Mouse (Mus musculus) liver, embryonic 14.5 days (tissue): ENCODE data around the gene Actl11. TPM values are rescaled to one million over a fixed set of nuclear protein-coding genes. Genes with fewer than 3 reads are reported as not detected.
A peak's percentile ranks its signal among the peaks of the same experiment; 100 is the strongest.

Source experiments
- ATAC-seq: fragments of 200-750 bp; cut with Nextera tagmentation; 2 replicates; pipeline ENCODE4 v1.8.0; 2017; ENCODE audit warnings: moderate number of reproducible peaks, mild to moderate bottlenecking, moderate library complexity; ENCODE audit not compliant: insufficient read depth
- DNase-seq, 3 experiments: peaks; one replicate each; pipeline ENCODE4 v3.0.0-alpha.2; 2012 to 2013; ENCODE audit warnings: low read depth in 3 of 3, low spot score in 3 of 3
- H3K27ac ChIP-seq: fragments of 300-500 bp; sonication (generic); 2 replicates; pipeline ENCODE4 v1.5.1; 2014; ENCODE audit warnings: moderate library complexity, mild to moderate bottlenecking, control low read depth, inconsistent platforms
- H3K27me3 ChIP-seq: fragments of 300-500 bp; sonication (generic); 2 replicates; pipeline ENCODE4 v1.6.1; 2014; ENCODE audit warnings: mild to moderate bottlenecking, low read length, moderate library complexity; ENCODE audit not compliant: control insufficient read depth, insufficient read depth
- H3K36me3 ChIP-seq: fragments of 300-500 bp; sonication (generic); replicated peaks from 2 replicates; pipeline ENCODE4 v1.6.1; 2014; ENCODE audit warnings: low read depth; ENCODE audit not compliant: control insufficient read depth, insufficient read depth
- H3K4me1 ChIP-seq, 2 experiments: fragments of 200-500 bp in 1 of 2; fragments of 300-500 bp in 1 of 2; sonication (generic) in 1 of 2; replicated peaks; 2 replicates each; pipeline ENCODE4 v1.6.1; 2012 to 2014; ENCODE audit warnings: antibody characterized with exemption in 1 of 2, inconsistent platforms in 1 of 2, low read length in 1 of 2; ENCODE audit not compliant: control insufficient read depth in 2 of 2, insufficient read depth in 2 of 2
- H3K4me2 ChIP-seq: fragments of 300-500 bp; sonication (generic); 2 replicates; pipeline ENCODE4 v1.6.1; 2014; ENCODE audit warnings: low read depth, mild to moderate bottlenecking, control low read depth, moderate library complexity
- H3K4me3 ChIP-seq, 2 experiments: fragments of 200-500 bp in 1 of 2; fragments of 300-500 bp in 1 of 2; sonication (generic) in 1 of 2; 2 replicates each; pipeline ENCODE4 v1.5.1; 2012 to 2014; ENCODE audit warnings: low read depth in 2 of 2, low read length in 2 of 2, mild to moderate bottlenecking in 2 of 2, control low read depth in 1 of 2, inconsistent platforms in 1 of 2, moderate library complexity in 1 of 2; ENCODE audit not compliant: insufficient read depth in 1 of 2
- H3K9ac ChIP-seq: fragments of 300-500 bp; sonication (generic); replicated peaks from 2 replicates; pipeline ENCODE4 v1.6.1; 2014; ENCODE audit warnings: mild to moderate bottlenecking, control low read depth, moderate library complexity
- H3K9me3 ChIP-seq: fragments of 300-500 bp; sonication (generic); 2 replicates; pipeline ENCODE4 v1.6.1; 2016; ENCODE audit warnings: low read length, mixed read lengths; ENCODE audit not compliant: control insufficient read depth
- CTCF ChIP-seq: IDR thresholded peaks from 2 replicates; pipeline ENCODE4 v1.5.1; 2016; ENCODE audit warnings: antibody characterized with exemption, low read depth, control low read depth
- EP300 ChIP-seq: IDR thresholded peaks from 2 replicates; pipeline ENCODE4 v1.6.1; 2016; ENCODE audit warnings: antibody characterized with exemption, low read depth
- WGBS: fragments of 180-500 bp; shearing (Covaris S2); extraction: QIAGEN DNeasy Blood & Tissue Kit; methylation state at CpG from one replicate; pipeline ENCODE4 v1.1.7; 2014; ENCODE audit not compliant: insufficient replicate concordance; 5-methylcytosine and 5-hydroxymethylcytosine counted together
- polyA plus RNA-seq, 2 experiments: library from polyadenylated mRNA; depleted of rRNA in 1 of 2; stranded (reverse) in 1 of 2; unstranded in 1 of 2; fragments of >200 nt; fragmentation: Nextera tagmentation in 1 of 2; extraction: Ambion mirVana in 1 of 2; gene quantifications; 2 replicates each; pipeline versions ENCODE4 v1.2.1 to v1.2.3; 2012 to 2014

Gene Actl11
- polyA plus RNA-seq, 2 experiments, result not detected

DNA sequence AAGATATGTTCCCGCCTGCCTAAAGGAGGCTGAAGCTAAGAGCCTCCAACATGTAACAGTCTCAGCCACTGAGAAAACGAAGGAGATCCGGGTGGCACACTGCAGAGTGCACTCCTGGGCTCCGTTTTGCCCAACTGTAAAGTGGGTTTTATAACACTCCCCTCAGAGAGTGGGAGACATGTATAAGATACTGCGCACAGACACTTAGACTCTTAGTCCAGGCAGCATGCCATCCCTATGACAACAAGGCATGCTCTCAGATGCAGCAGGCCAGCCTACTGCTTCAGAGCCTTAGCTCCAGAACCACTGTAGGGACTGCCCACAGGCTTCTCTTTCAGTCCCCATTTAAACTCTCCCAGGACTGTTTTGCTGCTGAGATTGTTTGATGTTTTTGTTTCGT is 9.4 kb upstream of the Actl11 start:
- ATAC-seq (no peak), DNase-seq (no peak)
- Histone ChIP-seq H3K4me2 (no peak overlapping the region), H3K4me1 (no peaks in the 10 kb centered on the region), H3K27ac (no peak overlapping the region), H3K9me3 (no peaks in the 10 kb centered on the region), H3K4me3 (no peak overlapping the region), H3K36me3 (no peaks in the 10 kb centered on the region), H3K9ac (no peak overlapping the region), H3K27me3 (no peaks in the 10 kb centered on the region)
- WGBS, result 45% methylated on average over 6 of the region's 6 CpGs
- TF ChIP-seq EP300 (no peak), CTCF (no peak)

GRCm38 (mm10) chr9:107919441-107919840 is 8.8 kb upstream of the Actl11 start:
- no peak overlapping the region for H3K27ac ChIP-seq
- no peak overlapping the region for H3K4me3 ChIP-seq
- H3K9ac ChIP-seq, result no peak overlapping the region
- H3K36me3 ChIP-seq, result no peaks in the 10 kb centered on the region
- DNase-seq (no peak), ATAC-seq (no peak)
- H3K9me3 ChIP-seq, result no peaks in the 10 kb centered on the region
- 58% methylated on average over 5 of the region's 5 CpGs for WGBS
- peaks cover 0 to 4% of the 10 kb centered on the region in 2 experiments; a peak in 1 of 4 replicates for H3K4me1 ChIP-seq
- no peaks in the 10 kb centered on the region for H3K27me3 ChIP-seq
- no peak overlapping the region for H3K4me2 ChIP-seq
- no peak for TF ChIP-seq EP300

DNA sequence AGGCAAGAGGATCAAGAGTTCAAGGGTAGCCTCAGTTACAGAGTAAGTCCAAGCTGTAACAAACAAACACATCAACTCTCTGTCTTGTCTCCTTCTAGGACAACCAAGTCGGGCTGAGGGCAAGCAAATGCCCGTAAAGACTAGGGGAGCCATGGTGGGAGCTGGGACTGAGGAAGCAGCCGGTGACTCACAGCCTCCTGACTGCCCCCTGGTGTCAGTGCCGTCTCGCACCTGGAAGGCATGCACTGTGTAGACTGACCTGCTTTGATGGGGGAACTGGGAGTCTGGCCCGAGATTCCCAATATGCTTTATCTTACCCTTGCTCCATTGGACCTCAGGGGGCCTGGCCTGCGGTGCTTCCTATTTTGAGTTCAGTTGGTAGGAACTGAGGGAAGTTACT is 5.2 kb upstream of the Actl11 start:
- Histone ChIP-seq H3K36me3 (no peaks in the 10 kb centered on the region), H3K4me2 (no peak overlapping the region), H3K27me3 (no peaks in the 10 kb centered on the region), H3K4me1 (peaks cover 0 to 5% of the 10 kb centered on the region in 2 experiments; a peak in 1 of 4 replicates), H3K9ac (no peak overlapping the region), H3K9me3 (no peaks in the 10 kb centered on the region), H3K4me3 (no peak overlapping the region), H3K27ac (no peak overlapping the region)
- DNase-seq, result no peak
- ATAC-seq, result no peak
- 23% methylated on average over 7 of the region's 7 CpGs for WGBS
- TF ChIP-seq EP300 (no peak), CTCF (peak; percentile 84)

DNA sequence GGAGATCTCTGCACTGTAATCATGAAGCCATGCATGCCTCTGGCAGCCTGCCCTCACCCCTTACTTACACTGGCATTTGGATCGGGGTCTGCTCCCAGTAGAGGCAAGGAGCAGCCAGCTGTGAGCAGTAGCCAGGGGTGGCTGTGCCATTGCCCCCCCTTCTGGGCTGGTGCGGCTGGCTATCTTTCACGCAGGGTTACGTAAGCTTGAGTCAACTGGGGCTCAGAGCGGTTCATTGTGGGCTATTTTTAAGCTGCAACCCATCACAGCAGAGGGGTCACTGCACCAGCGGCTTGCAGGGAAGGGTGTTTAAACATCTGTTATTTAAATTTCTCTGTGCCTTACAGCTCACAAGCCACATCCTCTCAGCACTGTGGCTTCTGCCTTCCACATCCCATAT is 4.3 kb upstream of the Actl11 start:
- H3K27me3 ChIP-seq, result no peaks in the 10 kb centered on the region
- DNase-seq, result no peak
- no peak for ATAC-seq
- no peak overlapping the region for H3K4me2 ChIP-seq
- H3K9ac ChIP-seq, result no peak overlapping the region
- 23% methylated on average over 6 of the region's 6 CpGs for WGBS
- no peak for TF ChIP-seq EP300
- TF ChIP-seq CTCF, result peak; percentile 16; the same call in 1 of the 2 replicates
- H3K4me3 ChIP-seq, result no peak overlapping the region
- H3K27ac ChIP-seq, result no peak overlapping the region
- H3K4me1 ChIP-seq, result peaks cover 0 to 7% of the 10 kb centered on the region in 2 experiments; a peak in 1 of 4 replicates
- no peaks in the 10 kb centered on the region for H3K9me3 ChIP-seq
- H3K36me3 ChIP-seq, result no peaks in the 10 kb centered on the region

- Histone ChIP-seq H3K4me1 (peaks cover 0 to 7% of the 10 kb centered on the region in 2 experiments; a peak in 1 of 4 replicates), H3K27ac (no peak overlapping the region), H3K9ac (no peak overlapping the region), H3K27me3 (no peaks in the 10 kb centered on the region), H3K9me3 (no peaks in the 10 kb centered on the region), H3K36me3 (no peaks in the 10 kb centered on the region), H3K4me2 (no peak overlapping the region), H3K4me3 (no peak overlapping the region)
- ATAC-seq (no peak), DNase-seq (no peak)
- WGBS, result 33% methylated on average over 3 of the region's 3 CpGs
- TF ChIP-seq EP300, result no peak
- TF ChIP-seq CTCF, result no peak
Observed at GRCm38 (mm10) chr9:107925251-107925650, 3.0 kb upstream of the Actl11 start.
